Mouse (Mus musculus) left cerebral cortex, postnatal 36 days (tissue): ENCODE results near the gene Tfcp2l1. TPM values are rescaled to one million over a fixed set of nuclear protein-coding genes. Genes with fewer than 3 reads are reported as not detected.
"Not testable (repeated sequence)": the region's sequence is repeated elsewhere in the genome, so short reads cannot be mapped to it uniquely, and the experiment has no call there.

Experiments
- DNase-seq, 2 experiments: peaks; one replicate each; pipeline ENCODE4 v3.0.0; 2021 to 2022; ENCODE audit warnings: low spot score in 2 of 2, mixed read lengths in 1 of 2
- intact Hi-C: fragments of 180-260 bp; cut with DNase I; formaldehyde crosslinking; loops from one replicate; pipeline ENCODE4 v1.15.1; 2025
- total RNA-seq, 2 experiments: library from RNA; stranded (reverse); gene quantifications; 2 replicates each; pipeline ENCODE4 v1.2.3; 2021

The Tfcp2l1 gene
- 1 to 10 TPM; 2.5 to 2.9 TPM for total RNA-seq

- DNase-seq, result peak; percentile 32 to 40
- intact Hi-C loops, result no loop called here
Observed at GRCm38 (mm10) chr1:118627781-118628464, at the start of gene Tfcp2l1. TSS of gene Tfcp2l1 (plus strand) at chr1:118627945.

GRCm38 (mm10) chr1:118580174-118580702 is 47.5 kb upstream of the Tfcp2l1 start:
- DNase-seq, result no peak
- intact Hi-C loops, result no loop called here

- intact Hi-C loops, result no loop called here
- DNase-seq, result no peak
Observed at GRCm38 (mm10) chr1:118581179-118581578, 46.6 kb upstream of the Tfcp2l1 start.

GRCm38 (mm10) chr1:118589721-118590120 is 38.0 kb upstream of the Tfcp2l1 start:
- intact Hi-C loops, result no loop called here
- no peak for DNase-seq

- intact Hi-C loops, result no loop called here
- no peak for DNase-seq
Observed at GRCm38 (mm10) chr1:118592933-118593332, 34.8 kb upstream of the Tfcp2l1 start.

- DNase-seq, result no peak
- intact Hi-C loops, result no loop called here
Observed at GRCm38 (mm10) chr1:118595395-118595794, 32.4 kb upstream of the Tfcp2l1 start.

GRCm38 (mm10) chr1:118597475-118598213 is 30.1 kb upstream of the Tfcp2l1 start:
- DNase-seq, result no peak
- intact Hi-C loops, result no loop called here

- no peak for DNase-seq
- intact Hi-C loops, result no loop called here
Observed at GRCm38 (mm10) chr1:118598339-118598738, 29.4 kb upstream of the Tfcp2l1 start.

- intact Hi-C loops, result no loop called here
Observed at GRCm38 (mm10) chr1:118613631-118614183, 14.0 kb upstream of the Tfcp2l1 start.

GRCm38 (mm10) chr1:118621055-118621454 is 6.7 kb upstream of the Tfcp2l1 start:
- DNase-seq, intact Hi-C loops: not testable (repeated sequence)

More at GRCm38 (mm10) chr1:118613631-118614183, 14.0 kb upstream of the Tfcp2l1 start:
- no peak for DNase-seq

GRCm38 (mm10) chr1:118622857-118623256 is 4.9 kb upstream of the Tfcp2l1 start:
- DNase-seq, result no peak
- intact Hi-C loops, result no loop called here

GRCm38 (mm10) chr1:118625461-118625860 is 2.3 kb upstream of the Tfcp2l1 start:
- intact Hi-C loops, result no loop called here
- DNase-seq, result no peak

GRCm38 (mm10) chr1:118625921-118626320 is 1.8 kb upstream of the Tfcp2l1 start:
- intact Hi-C loops, result no loop called here
- no peak for DNase-seq

GRCm38 (mm10) chr1:118626452-118626851 is 1.3 kb upstream of the Tfcp2l1 start:
- intact Hi-C loops, result no loop called here
- no peak for DNase-seq

GRCm38 (mm10) chr1:118633415-118633980 is 5.8 kb downstream of the Tfcp2l1 start:
- no peak for DNase-seq
- intact Hi-C loops, result no loop called here

- DNase-seq, result no peak
- intact Hi-C loops, result no loop called here
Observed at GRCm38 (mm10) chr1:118642296-118642999, 14.7 kb downstream of the Tfcp2l1 start.

- intact Hi-C loops, result no loop called here
- no peak for DNase-seq
Observed at GRCm38 (mm10) chr1:118643138-118643979, 15.6 kb downstream of the Tfcp2l1 start.

- DNase-seq, result no peak
- intact Hi-C loops, result no loop called here
Observed at GRCm38 (mm10) chr1:118645701-118646100, 18.0 kb downstream of the Tfcp2l1 start.

GRCm38 (mm10) chr1:118648015-118648414 is 20.3 kb downstream of the Tfcp2l1 start:
- intact Hi-C loops, result no loop called here
- no peak for DNase-seq
